Mouse (Mus musculus) forebrain, embryonic 11.5 days (tissue): ENCODE results near the gene Mlh1. TPM values are rescaled to one million over a fixed set of nuclear protein-coding genes. Genes with fewer than 3 reads are reported as not detected.

ENCODE experiments used
- ATAC-seq: fragments of 200-750 bp; cut with Nextera tagmentation; replicated peaks from 2 replicates; pipeline ENCODE4 v1.8.0; 2017; ENCODE audit warnings: moderate TSS enrichment; ENCODE audit not compliant: low FRiP score
- DNase-seq: peaks from one replicate; pipeline ENCODE4 v3.0.0-alpha.2; 2017; ENCODE audit warnings: low spot score
- H3K27ac ChIP-seq: fragments of 300-500 bp; sonication (generic); 2 replicates; pipeline ENCODE4 v1.5.1; 2014; ENCODE audit warnings: low read depth, low read length
- H3K27me3 ChIP-seq: fragments of 300-500 bp; sonication (generic); 2 replicates; pipeline ENCODE4 v1.6.1; 2014; ENCODE audit warnings: mild to moderate bottlenecking, low read length, mixed read lengths; ENCODE audit not compliant: control insufficient read depth, insufficient read depth
- H3K36me3 ChIP-seq: fragments of 300-500 bp; sonication (generic); 2 replicates; pipeline ENCODE4 v1.6.1; 2014; ENCODE audit warnings: mild to moderate bottlenecking, low read length, moderate library complexity, mixed read lengths; ENCODE audit not compliant: control insufficient read depth, insufficient read depth
- H3K4me1 ChIP-seq: fragments of 300-500 bp; sonication (generic); replicated peaks from 2 replicates; pipeline ENCODE4 v1.6.1; 2014; ENCODE audit warnings: low read length, mixed read lengths; ENCODE audit not compliant: control insufficient read depth, insufficient read depth
- H3K4me2 ChIP-seq: fragments of 300-500 bp; sonication (generic); 2 replicates; pipeline ENCODE4 v1.6.1; 2014; ENCODE audit warnings: low read depth, mild to moderate bottlenecking, low read length, moderate library complexity, mixed read lengths; ENCODE audit not compliant: severe bottlenecking
- H3K4me3 ChIP-seq: fragments of 300-500 bp; sonication (generic); 2 replicates; pipeline ENCODE4 v1.5.1; 2014; ENCODE audit warnings: low read depth, low read length
- H3K9ac ChIP-seq: fragments of 300-500 bp; sonication (generic); 2 replicates; pipeline ENCODE4 v1.6.1; 2014; ENCODE audit warnings: low read length
- H3K9me3 ChIP-seq: fragments of 300-500 bp; sonication (generic); 2 replicates; pipeline ENCODE4 v1.6.1; 2016; ENCODE audit warnings: low read length, mixed read lengths; ENCODE audit not compliant: control insufficient read depth
- WGBS: fragments of 180-500 bp; shearing (Covaris S2); extraction: QIAGEN DNeasy Blood & Tissue Kit; methylation state at CpG from one replicate; pipeline ENCODE4 v1.1.7; 2014; 5-methylcytosine and 5-hydroxymethylcytosine counted together
- polyA plus RNA-seq: library from polyadenylated mRNA; unstranded; fragments of >200 nt; fragmentation: Nextera tagmentation; extraction: Ambion mirVana; gene quantifications from 2 replicates; pipeline ENCODE4 v1.2.1, GENCODE M21; 2014

Mlh1 gene
- polyA plus RNA-seq, 1 experiment from 2014 or later: 54.7 TPM

- Histone ChIP-seq H3K9ac (no peak overlapping the region), H3K9me3 (no peaks in the 10 kb centered on the region), H3K27ac (no peak overlapping the region), H3K4me1 (no peaks in the 10 kb centered on the region), H3K4me2 (no peak overlapping the region), H3K36me3 (no peaks in the 10 kb centered on the region; the same call in 1 of the 2 replicates), H3K4me3 (no peak overlapping the region), H3K27me3 (no peaks in the 10 kb centered on the region)
- DNase-seq (no peak), ATAC-seq (no peak)
- WGBS: 89% methylated on average over 5 of the region's 5 CpGs
Observed at GRCm38 (mm10) chr9:111220551-111221080, 51.0 kb downstream of the Mlh1 start.

- Histone ChIP-seq H3K36me3 (no peaks in the 10 kb centered on the region), H3K27ac (no peak overlapping the region), H3K9ac (no peak overlapping the region), H3K4me2 (no peak overlapping the region), H3K9me3 (no peaks in the 10 kb centered on the region), H3K27me3 (no peaks in the 10 kb centered on the region), H3K4me3 (no peak overlapping the region), H3K4me1 (no peaks in the 10 kb centered on the region)
- ATAC-seq: no peak
- DNase-seq: no peak
Observed at GRCm38 (mm10) chr9:111216424-111216823, 55.2 kb downstream of the Mlh1 start.

- no peak for DNase-seq
- Histone ChIP-seq H3K4me3 (no peak overlapping the region), H3K9ac (no peak overlapping the region), H3K27ac (no peak overlapping the region), H3K9me3 (no peaks in the 10 kb centered on the region), H3K27me3 (no peaks in the 10 kb centered on the region), H3K4me2 (no peak overlapping the region), H3K4me1 (no peaks in the 10 kb centered on the region), H3K36me3 (no peaks in the 10 kb centered on the region)
- ATAC-seq: no peak
- 77% methylated on average over 6 of the region's 6 CpGs for WGBS
Observed at GRCm38 (mm10) chr9:111213501-111213900, 58.1 kb downstream of the Mlh1 start.

GRCm38 (mm10) chr9:111211122-111212041, 60.2 kb downstream of the Mlh1 start:
- Histone ChIP-seq H3K9ac (no peak overlapping the region), H3K9me3 (no peaks in the 10 kb centered on the region), H3K4me2 (no peak overlapping the region), H3K36me3 (no peaks in the 10 kb centered on the region; the same call in 1 of the 2 replicates), H3K4me1 (no peaks in the 10 kb centered on the region), H3K4me3 (no peak overlapping the region), H3K27me3 (no peaks in the 10 kb centered on the region), H3K27ac (no peak overlapping the region)
- WGBS: 87% methylated on average over 10 of the region's 10 CpGs
- ATAC-seq: no peak
- DNase-seq: no peak

- ATAC-seq (no peak), DNase-seq (no peak)
- no peaks in the 10 kb centered on the region; the same call in 1 of the 2 replicates for H3K36me3 ChIP-seq
- H3K9ac ChIP-seq: no peak overlapping the region
- no peaks in the 10 kb centered on the region for H3K27me3 ChIP-seq
- H3K4me3 ChIP-seq: no peak overlapping the region
- H3K9me3 ChIP-seq: no peaks in the 10 kb centered on the region
- H3K4me2 ChIP-seq: no peak overlapping the region
- WGBS: 95% methylated on average over 4 of the region's 4 CpGs
- H3K27ac ChIP-seq: no peak overlapping the region
- no peaks in the 10 kb centered on the region for H3K4me1 ChIP-seq
Observed at GRCm38 (mm10) chr9:111210412-111210811, 61.2 kb downstream of the Mlh1 start.

GRCm38 (mm10) chr9:111209158-111209699, 62.4 kb downstream of the Mlh1 start:
- H3K4me2 ChIP-seq: no peak overlapping the region
- H3K27ac ChIP-seq: no peak overlapping the region
- ATAC-seq: no peak
- WGBS: 94% methylated on average over 7 of the region's 7 CpGs
- no peak for DNase-seq
- no peak overlapping the region for H3K9ac ChIP-seq
- H3K4me3 ChIP-seq: no peak overlapping the region
- no peaks in the 10 kb centered on the region; the same call in 1 of the 2 replicates for H3K36me3 ChIP-seq
- H3K27me3 ChIP-seq: no peaks in the 10 kb centered on the region
- no peaks in the 10 kb centered on the region for H3K4me1 ChIP-seq
- H3K9me3 ChIP-seq: no peaks in the 10 kb centered on the region

GRCm38 (mm10) chr9:111208185-111208584, 63.4 kb downstream of the Mlh1 start:
- no peak for DNase-seq
- WGBS: 96% methylated on average over 3 of the region's 3 CpGs
- H3K36me3 ChIP-seq: no peaks in the 10 kb centered on the region; the same call in 1 of the 2 replicates
- no peak overlapping the region for H3K27ac ChIP-seq
- H3K4me2 ChIP-seq: no peak overlapping the region
- H3K4me1 ChIP-seq: no peaks in the 10 kb centered on the region
- no peaks in the 10 kb centered on the region for H3K27me3 ChIP-seq
- no peak overlapping the region for H3K9ac ChIP-seq
- H3K9me3 ChIP-seq: no peaks in the 10 kb centered on the region
- ATAC-seq: no peak
- H3K4me3 ChIP-seq: no peak overlapping the region

- Histone ChIP-seq H3K4me2 (no peak overlapping the region), H3K4me1 (no peaks in the 10 kb centered on the region), H3K4me3 (no peak overlapping the region), H3K36me3 (no peaks in the 10 kb centered on the region; the same call in 1 of the 2 replicates), H3K27me3 (no peaks in the 10 kb centered on the region), H3K9ac (no peak overlapping the region), H3K9me3 (no peaks in the 10 kb centered on the region), H3K27ac (no peak overlapping the region)
- ATAC-seq (no peak), DNase-seq (no peak)
- WGBS: 62% methylated on average over 3 of the region's 3 CpGs
Observed at GRCm38 (mm10) chr9:111207683-111208082, 63.9 kb downstream of the Mlh1 start.
